Mouse (Mus musculus) Muller cell, postnatal 12 days (primary cell): ENCODE data around the gene Slc22a3.
A peak's percentile ranks its signal among the peaks of the same experiment; 100 is the strongest.

Source experiments
- DNase-seq: peaks from one replicate; pipeline ENCODE4 v3.0.0-alpha.2; 2015; ENCODE audit errors: inconsistent ontology term

Gene Slc22a3

GRCm38 (mm10) chr17:12468745-12469144, 38.8 kb downstream of the Slc22a3 start:
- DNase-seq = no peak

- no peak for DNase-seq
Observed at GRCm38 (mm10) chr17:12467642-12468041, 39.9 kb downstream of the Slc22a3 start.

DNA sequence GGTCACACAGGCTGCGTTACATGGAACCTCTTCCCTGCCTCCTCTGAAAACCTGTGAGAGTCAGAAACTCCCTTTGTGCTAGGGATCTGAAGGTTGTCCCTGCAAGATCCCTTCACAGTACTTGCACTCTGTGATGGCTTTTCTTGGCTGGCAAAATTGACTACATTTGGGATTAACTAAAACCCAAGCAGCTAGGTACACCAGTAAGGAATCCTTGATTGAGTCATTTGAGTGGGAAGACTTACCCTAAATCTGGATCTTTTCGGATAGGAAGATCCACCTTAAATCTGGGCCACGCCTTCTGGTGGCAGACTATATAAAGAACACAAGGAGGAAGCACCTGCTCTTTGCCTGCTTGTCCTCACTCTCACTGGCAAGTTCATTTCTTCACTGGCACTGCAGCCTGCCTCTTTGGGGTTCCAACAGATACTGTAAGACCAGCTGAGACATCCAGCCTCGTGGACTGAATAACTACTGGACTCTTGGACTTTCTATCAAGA, 41.0 kb downstream of the Slc22a3 start:
- no peak for DNase-seq

DNA sequence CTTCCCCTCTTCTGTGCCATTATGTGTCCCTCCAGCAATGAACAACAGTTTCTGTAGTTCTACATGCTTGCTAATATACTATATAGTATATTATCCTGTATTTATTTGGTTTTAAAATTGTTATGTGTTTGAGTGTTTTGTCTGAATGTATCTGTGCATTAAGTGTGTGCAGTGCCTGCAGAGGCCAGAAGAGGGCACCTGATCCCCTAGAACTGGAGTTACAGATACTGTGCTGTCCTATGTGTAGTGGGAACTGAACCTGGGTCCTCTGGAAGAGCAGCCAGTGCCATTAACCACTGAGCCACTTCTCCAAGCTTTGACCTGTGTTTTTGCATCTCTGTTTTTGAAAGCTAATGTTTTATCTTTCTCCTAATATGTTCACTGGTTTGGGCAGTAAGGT, 46.3 kb downstream of the Slc22a3 start:
- DNase-seq = no peak

DNA sequence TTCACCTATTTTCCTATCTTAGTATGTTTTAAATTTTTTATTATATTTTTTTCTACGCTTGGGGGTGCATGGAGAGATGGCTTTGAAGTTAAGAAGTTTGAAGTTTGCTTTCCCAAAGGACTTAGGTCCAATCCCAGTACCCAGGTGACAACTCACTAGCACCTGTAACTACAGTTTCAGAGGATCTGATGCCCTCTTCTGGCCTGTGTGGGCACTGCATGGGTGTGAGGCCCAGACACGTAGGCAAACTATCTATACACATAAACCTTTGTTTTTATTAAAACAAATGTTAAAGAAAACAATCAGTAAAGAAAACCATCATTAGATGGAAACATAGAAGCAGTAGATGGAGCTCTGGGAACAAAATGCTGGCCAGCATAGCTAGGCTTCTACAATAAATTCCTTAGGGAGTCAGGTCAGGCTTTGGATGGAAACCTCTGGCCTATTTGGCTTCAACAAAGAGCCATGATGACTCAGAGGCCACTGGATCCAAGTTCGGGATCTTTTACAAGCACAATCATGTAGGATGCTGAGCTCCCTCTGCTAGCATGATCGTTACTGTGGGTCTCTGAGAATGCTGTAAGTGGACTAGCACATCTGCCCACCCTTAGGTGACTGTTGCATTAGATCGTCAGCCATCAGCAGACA, 52.2 kb downstream of the Slc22a3 start:
- DNase-seq = peak; percentile 37

- DNase-seq = no peak
Observed at GRCm38 (mm10) chr17:12453691-12454090, 53.8 kb downstream of the Slc22a3 start.

DNA sequence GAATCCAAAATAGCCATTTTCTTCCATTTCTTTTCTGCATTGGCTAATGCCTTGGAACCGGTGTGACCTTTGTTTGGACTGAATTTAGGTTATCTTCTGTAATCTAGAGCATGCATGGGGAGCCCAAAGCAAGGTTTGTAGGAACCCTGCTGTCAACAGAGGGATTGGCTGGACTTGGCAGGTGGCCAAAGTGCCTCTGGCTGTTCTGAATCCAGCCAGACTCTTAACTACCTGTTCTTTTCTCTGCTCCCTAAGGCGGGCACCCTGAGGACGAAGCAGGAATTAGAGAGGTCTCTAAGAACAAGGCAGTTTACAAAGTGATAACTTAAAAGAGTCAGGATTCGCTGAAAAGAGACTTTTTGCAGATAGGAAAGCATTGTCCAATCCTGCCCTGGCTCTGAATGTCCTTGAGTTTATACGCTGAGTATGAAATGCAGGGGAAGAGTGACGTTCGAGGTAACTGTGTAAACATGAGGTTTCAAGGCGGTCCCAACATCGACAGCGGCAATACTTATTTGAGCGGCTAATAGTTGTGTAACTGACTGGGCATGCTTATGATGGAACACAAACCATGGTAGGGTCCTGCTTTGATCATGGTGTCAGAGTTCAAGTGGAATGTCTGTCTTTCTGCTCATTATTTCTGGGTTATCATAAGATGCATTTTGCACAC, 54.5 kb downstream of the Slc22a3 start:
- no peak for DNase-seq

GRCm38 (mm10) chr17:12451234-12451633, 56.3 kb downstream of the Slc22a3 start:
- no peak for DNase-seq

- DNase-seq = no peak
Observed at GRCm38 (mm10) chr17:12444561-12444960, 62.9 kb downstream of the Slc22a3 start.

DNA sequence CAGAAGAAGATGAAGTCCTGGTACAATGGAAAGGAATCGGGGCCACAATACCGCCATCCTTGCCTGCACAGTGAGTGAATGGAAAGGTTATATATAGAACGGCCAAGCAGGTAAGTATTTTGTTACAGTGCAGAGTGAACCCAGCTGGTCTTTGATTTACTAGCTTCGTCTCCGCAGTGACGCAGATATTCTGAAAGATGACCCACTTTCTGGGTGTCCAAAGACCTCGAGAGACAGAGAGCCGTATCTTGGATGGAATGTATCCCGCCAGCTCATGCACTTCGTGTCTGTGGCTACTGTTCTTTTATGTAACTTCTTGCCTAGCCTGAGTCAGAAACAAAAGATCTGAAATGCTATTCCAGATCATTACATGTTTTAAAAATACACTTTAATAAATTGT, 69.7 kb downstream of the Slc22a3 start:
- peak; percentile 70 for DNase-seq

- no peak for DNase-seq
Observed at GRCm38 (mm10) chr17:12431707-12432106, 75.8 kb downstream of the Slc22a3 start.

DNA sequence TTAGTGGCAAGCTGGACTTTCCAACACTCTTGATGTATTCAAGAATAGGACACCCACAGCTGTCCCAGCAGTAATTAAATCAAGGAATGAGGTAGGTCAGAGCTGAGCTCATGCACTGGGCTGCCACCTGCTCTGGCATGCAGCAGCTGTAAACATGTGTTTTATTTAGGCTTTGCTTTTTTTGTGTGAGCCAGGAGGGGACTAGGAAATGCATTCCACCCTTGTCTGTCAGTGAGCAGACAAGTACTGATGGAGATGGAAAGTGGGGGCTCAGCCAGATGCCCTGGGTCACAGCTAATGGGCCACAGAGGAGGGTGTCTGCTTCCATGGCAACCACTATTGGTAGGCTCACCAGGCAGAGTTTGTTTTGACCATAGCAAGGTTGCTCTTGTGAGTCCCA, 79.1 kb downstream of the Slc22a3 start:
- DNase-seq = peak; percentile 47

- DNase-seq = no peak
Observed at GRCm38 (mm10) chr17:12427156-12427555, 80.3 kb downstream of the Slc22a3 start.

DNA sequence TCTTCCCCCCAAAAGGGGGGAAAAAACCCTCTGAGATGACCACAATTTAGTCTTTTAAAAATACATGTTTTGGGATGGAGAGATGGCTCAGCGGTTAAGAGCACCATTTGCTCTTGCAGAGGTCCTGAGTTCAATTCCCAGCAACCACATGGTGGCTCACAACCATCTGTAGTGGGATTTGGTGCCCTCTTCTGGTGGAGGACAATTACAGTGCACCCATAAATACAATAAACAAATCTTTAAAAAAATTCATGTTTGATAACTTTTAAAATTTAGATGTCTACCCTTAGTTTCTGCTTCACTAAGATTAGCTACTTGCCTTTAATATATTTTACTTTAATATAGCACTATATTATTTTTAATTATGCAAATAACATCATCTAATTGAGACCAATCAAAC, 85.4 kb downstream of the Slc22a3 start:
- DNase-seq = no peak

DNA sequence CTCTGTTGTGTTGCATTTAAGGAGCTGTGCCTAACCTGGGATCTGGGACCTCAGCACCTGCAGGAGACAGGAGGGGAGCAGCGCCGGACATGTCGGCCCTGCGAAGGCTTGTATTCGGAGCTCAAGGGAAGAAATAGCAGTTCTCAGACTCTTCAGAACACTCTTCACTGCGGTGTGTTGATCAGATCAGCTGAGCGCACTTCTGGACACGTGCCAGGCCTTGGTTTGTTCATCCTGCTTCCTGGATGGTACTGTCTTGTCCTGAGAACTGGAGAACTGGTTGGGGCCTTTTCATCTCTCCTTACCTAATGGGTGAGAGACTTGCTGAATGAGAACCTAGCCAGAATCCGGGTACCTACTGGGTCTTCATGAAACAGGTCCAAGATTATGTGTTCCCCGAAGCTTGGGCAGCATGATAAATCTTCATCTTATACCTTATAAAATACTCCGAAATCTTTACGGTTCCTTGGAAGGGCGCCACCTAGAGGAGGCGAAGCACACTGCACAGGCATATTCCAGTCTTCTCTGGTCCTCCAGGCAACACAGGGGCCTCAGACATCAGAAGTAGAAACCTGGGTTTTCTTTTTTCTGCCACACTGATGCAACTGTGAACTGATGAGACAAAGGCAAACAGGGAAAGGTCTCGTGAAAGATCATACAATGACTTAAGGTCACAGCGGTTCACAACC, 86.5 kb downstream of the Slc22a3 start:
- DNase-seq = no peak

- no peak for DNase-seq
Observed at GRCm38 (mm10) chr17:12419491-12420079, 87.9 kb downstream of the Slc22a3 start.

GRCm38 (mm10) chr17:12416250-12416895, 91.1 kb downstream of the Slc22a3 start:
- peak; percentile 40 for DNase-seq

DNA sequence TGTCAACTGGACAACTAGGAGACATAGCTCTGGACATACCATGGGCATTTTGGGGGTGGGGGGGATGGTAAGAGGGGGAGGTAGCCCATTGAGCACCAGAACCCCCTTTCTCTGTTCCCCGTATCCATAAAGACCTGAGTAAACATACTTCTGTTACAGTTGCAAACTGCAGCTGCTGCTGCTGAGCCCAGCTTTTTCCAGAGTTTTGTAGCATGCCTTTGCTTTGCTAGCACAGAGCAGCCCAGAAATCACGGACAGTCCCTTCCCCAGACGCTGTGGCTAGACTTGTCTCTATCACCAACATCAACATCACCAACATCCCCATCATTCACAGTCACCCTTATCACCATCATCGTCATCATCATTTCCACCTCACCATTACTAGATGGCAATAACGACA, 91.8 kb downstream of the Slc22a3 start:
- DNase-seq = no peak

DNA sequence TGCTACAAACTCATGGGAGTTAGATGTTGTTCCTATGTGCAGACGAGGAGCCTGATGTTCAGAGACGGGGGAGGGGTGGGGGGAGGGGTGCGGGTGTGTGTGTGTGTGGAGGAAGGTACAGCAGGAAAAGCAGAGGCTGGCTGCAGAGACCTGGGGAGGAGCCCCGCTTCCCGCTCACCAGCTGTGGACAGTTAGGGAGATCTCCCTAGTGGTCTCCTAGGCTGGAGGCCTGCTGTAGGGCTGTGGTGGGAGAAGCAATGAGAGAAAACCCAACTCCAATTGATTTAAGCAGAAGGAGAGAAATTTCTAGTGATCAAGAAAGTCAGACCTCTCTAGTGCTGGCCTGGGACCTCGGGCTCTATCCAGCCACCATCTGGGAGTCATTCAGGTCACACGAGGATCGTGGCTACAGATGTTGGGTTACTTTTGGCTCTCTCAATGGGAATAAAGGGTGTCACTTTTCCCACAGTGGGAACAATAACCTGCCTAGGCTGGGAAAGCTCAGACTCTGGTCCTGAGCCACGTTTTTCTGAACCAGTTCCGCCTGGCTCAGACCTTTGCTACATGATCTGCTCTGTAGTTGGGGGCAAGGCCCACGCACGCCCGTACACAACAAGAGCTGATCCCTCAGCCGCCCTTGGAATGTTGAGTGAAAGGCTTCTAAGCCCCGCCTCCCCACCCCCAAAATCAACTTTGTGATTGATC, 92.3 kb downstream of the Slc22a3 start:
- no peak for DNase-seq

- DNase-seq = no peak
Observed at GRCm38 (mm10) chr17:12412891-12413237, 94.6 kb downstream of the Slc22a3 start.

- no peak for DNase-seq
Observed at GRCm38 (mm10) chr17:12412181-12412890, 95.2 kb downstream of the Slc22a3 start.
